Mouse (Mus musculus) monocyte, adult 59 days (primary cell): ENCODE data around the gene Podxl. TPM values are rescaled to one million over a fixed set of nuclear protein-coding genes. Genes with fewer than 3 reads are reported as not detected.

Experiments
- total RNA-seq, 2 experiments: library from RNA; stranded (reverse); gene quantifications; one replicate each; pipeline ENCODE4 v1.2.4; 2023

Gene Podxl
- total RNA-seq: under 1 TPM; 0.24 to 0.30 TPM

GRCm38 (mm10) chr6:31563235-31564181 is at the start of gene Podxl:
Podxl (minus strand) TSS chr6:31563981.

Other genes with a start within 250 kb of the Podxl start
- 100 to 1,000 TPM; 155 to 164 TPM for gene Mkln1, start 165.2 kb downstream of the Podxl start, total RNA-seq